16 mouse cellular contexts compared by ENCODE assay signal in genomic region chr1:87871546-87871945, GRCm38 (mm10). TPM values are rescaled to one million over a fixed set of nuclear protein-coding genes. Genes with fewer than 3 reads are reported as not detected.
DNase-seq lines count a peak whose midpoint lies in the region; ATAC-seq and TF ChIP-seq lines count a peak whose summit lies in the region.
"Had no signal": no experiment of that assay in that cellular context is flagged by ENCODE, and none has a peak within 500 bp of the region (broad histone marks: within the 10 kb centered on the region; RNA-seq: fewer than 3 reads in every experiment).

No protein-coding gene starts in this region.

- H3K4me2 ChIP-seq in kidney, embryonic 15.5 days: no peak overlapping the region
- no peak overlapping the region for H3K4me2 ChIP-seq in CH12.LX (ENCODE audit: insufficient read depth, low read depth, poor library complexity, severe bottlenecking)
- no peak overlapping the region for H3K4me2 ChIP-seq in midbrain, embryonic 13.5 days (replicated peaks)
- H3K4me2 ChIP-seq: hindbrain, embryonic 14.5 days; neural tube, embryonic 13.5 days had no signal

- no peaks in the 10 kb centered on the region for H3K9me3 ChIP-seq in kidney, embryonic 15.5 days (replicated peaks)
- H3K9me3 ChIP-seq in CH12.LX (replicated peaks; ENCODE audit: low read length): peaks cover 4% of the 10 kb centered on the region
- H3K9me3 ChIP-seq in midbrain, embryonic 13.5 days: no peaks in the 10 kb centered on the region
- H3K9me3 ChIP-seq: neural tube, embryonic 13.5 days had no signal

- H3K9ac ChIP-seq in kidney, embryonic 15.5 days: no peak overlapping the region
- no peak overlapping the region for H3K9ac ChIP-seq in CH12.LX (ENCODE audit: insufficient read depth, low read depth)
- no peak overlapping the region for H3K9ac ChIP-seq in midbrain, embryonic 13.5 days (replicated peaks)
- H3K9ac ChIP-seq: hindbrain, embryonic 14.5 days; neural tube, embryonic 13.5 days had no signal

- in situ Hi-C loops in CH12.LX (cut with MboI; ENCODE audit: low pct_ligation_motif_present, low pct_unique_long_range_greater_than_20kb, low sequenced_read_pairs): no loop called here

- 0 out of 2 replicates have a peak overlapping the region, but pooled peaks have one; percentile 35 for H3K27ac ChIP-seq in kidney, embryonic 15.5 days
- peak overlapping the region; percentile 28; the same call in 1 of the 2 replicates for H3K27ac ChIP-seq in CH12.LX (ENCODE audit: insufficient read depth, low read depth)
- H3K27ac ChIP-seq in midbrain, embryonic 13.5 days: no peak overlapping the region
- H3K27ac ChIP-seq: hindbrain, embryonic 14.5 days; neural tube, embryonic 13.5 days had no signal

- H3K4me3 ChIP-seq in kidney, embryonic 15.5 days (replicated peaks): no peak overlapping the region
- no peak overlapping the region for H3K4me3 ChIP-seq in CH12.LX (replicated peaks in 1 of 3; ENCODE audit: low read depth in 2 of 3, low read length in 2 of 3, poor library complexity in 1 of 3)
- H3K4me3 ChIP-seq in midbrain, embryonic 13.5 days (replicated peaks): no peak overlapping the region
- H3K4me3 ChIP-seq: neural tube, embryonic 13.5 days had no signal

- no peak for TF ChIP-seq EP300 in CH12.LX (IDR thresholded peaks at IDR 0.05; ENCODE audit: low read length)

- dilution Hi-C loops in CH12.LX (cut with MboI; ENCODE audit: extremely low pct_ligation_motif_present, extremely low pct_unique_long_range_greater_than_20kb, low sequenced_read_pairs): no loop called here

- no peaks in the 10 kb centered on the region for H3K27me3 ChIP-seq in kidney, embryonic 15.5 days
- no peaks in the 10 kb centered on the region for H3K27me3 ChIP-seq in CH12.LX (replicated peaks)
- H3K27me3 ChIP-seq in midbrain, embryonic 13.5 days: no peaks in the 10 kb centered on the region
- H3K27me3 ChIP-seq: neural tube, embryonic 13.5 days had no signal

- no peak for TF ChIP-seq CTCF in CH12.LX (conservative IDR thresholded peaks at IDR 0.05 in 1 of 2, IDR thresholded peaks at IDR 0.05 in 1 of 2; ENCODE audit: low read depth in 2 of 2, low read length in 2 of 2)

- no peak for TF ChIP-seq POLR2A in CH12.LX (IDR thresholded peaks at IDR 0.05; ENCODE audit: low read depth, low read length)

- no peaks in the 10 kb centered on the region for H3K36me3 ChIP-seq in kidney, embryonic 15.5 days
- peaks cover 0 to 21% of the 10 kb centered on the region in 2 experiments for H3K36me3 ChIP-seq in CH12.LX (replicated peaks in 1 of 2; ENCODE audit: control insufficient read depth in 1 of 2, insufficient read depth in 1 of 2, low read length in 1 of 2)
- H3K36me3 ChIP-seq in midbrain, embryonic 13.5 days: no peaks in the 10 kb centered on the region
- H3K36me3 ChIP-seq: neural tube, embryonic 13.5 days had no signal

- DNase-seq in kidney, adult 8-10 months: no peak
- DNase-seq in 3T3-L1 (ENCODE audit: low read depth, low spot score): peak; percentile 78
- DNase-seq in CH12.LX (ENCODE audit: extremely low read depth): no peak
- peak; percentile 51 to 62 for DNase-seq in cerebellum, postnatal 10 days
- no peak for DNase-seq in adipocyte (ENCODE audit: low spot score)
- DNase-seq in urinary bladder, adult 18-20 months (ENCODE audit: low spot score in 2 of 2): no peak
- DNase-seq: adrenal gland, postnatal 25 days; kidney, adult 11 months; layer of hippocampus, adult 9-11 months; left cerebral cortex, postnatal 4 days; midbrain, embryonic 14.5 days; spleen, adult 18-20 months had no signal

- H3K4me1 ChIP-seq in kidney, embryonic 15.5 days: peaks cover 18% of the 10 kb centered on the region
- peaks cover 29 to 91% of the 10 kb centered on the region in 2 experiments for H3K4me1 ChIP-seq in CH12.LX (ENCODE audit: control insufficient read depth in 1 of 2, insufficient read depth in 2 of 2)
- H3K4me1 ChIP-seq in midbrain, embryonic 13.5 days (replicated peaks): 0 out of 2 replicates have a peak, but pooled peaks cover 4% of the 10 kb centered on the region

- no peak for TF ChIP-seq RAD21 in CH12.LX (IDR thresholded peaks at IDR 0.05; ENCODE audit: low read depth, low read length)

- no peak for ATAC-seq in kidney, embryonic 15.5 days (replicated peaks; ENCODE audit: low FRiP score)
- no peak for ATAC-seq in midbrain, embryonic 13.5 days

- H3K79me2 ChIP-seq in CH12.LX (replicated peaks; ENCODE audit: control insufficient read depth, extremely low read depth, insufficient read depth, poor library complexity, severe bottlenecking): peaks cover 92% of the 10 kb centered on the region

TF ChIP-seq in CH12.LX, 34 proteins besides CTCF, POLR2A, EP300 and RAD21:
- TF ChIP-seq ZNF384 (IDR thresholded peaks at IDR 0.05; ENCODE audit: low read depth, low read length) (no peak), KAT2A (IDR thresholded peaks at IDR 0.05; ENCODE audit: insufficient replicate concordance, low read length) (no peak), MEF2A (IDR thresholded peaks at IDR 0.05; ENCODE audit: borderline replicate concordance, low read depth, low read length) (0 out of 2 replicates have a peak, but pooled peaks have one; percentile 2), MYC (IDR thresholded peaks at IDR 0.05; ENCODE audit: low read depth, low read length) (no peak), TCF12 (IDR thresholded peaks at IDR 0.05; ENCODE audit: low read depth, low read length) (no peak), MAZ (IDR thresholded peaks at IDR 0.05; ENCODE audit: low read depth, low read length) (no peak), MXI1 (IDR thresholded peaks at IDR 0.05; ENCODE audit: low read depth, low read length) (no peak)

RNA-seq across cellular contexts. Expression of gene Dgkd, which starts 18.5 kb away (rescaled TPM):
- 30.0 and 33.6 TPM in 2 replicates for polyA plus RNA-seq in kidney, embryonic 15.5 days (2015; fragmentation: Nextera tagmentation; extraction: Ambion mirVana)
- total RNA-seq in CH12.LX (2012; rRNA removed) (73.4 and 89.9 TPM in 2 replicates), CH12.LX (2014; rRNA removed) (57.5 and 58.0 TPM in 2 replicates)
- polyA plus RNA-seq in CH12.LX (2012; ENCODE audit: insufficient read length, low read depth): 73.8 and 77.3 TPM in 2 replicates
- 41.2 and 43.7 TPM in 2 replicates for polyA plus RNA-seq in midbrain, embryonic 13.5 days (2015; fragmentation: Nextera tagmentation; extraction: Ambion mirVana)

Comparison
In these comparisons a context has a peak if more than half of its experiments do, and no peak if none do; other contexts are left out.
1. DNase-seq: peak in 3T3-L1 (single experiment) and cerebellum, postnatal 10 days (2 of 2); none in kidney, adult 8-10 months (0 of 2), CH12.LX (single experiment), adipocyte (single experiment) and urinary bladder, adult 18-20 months (0 of 2).